Mouse (Mus musculus) lung, postnatal 0 days (tissue): ENCODE data around the gene Edem1.

Experiments
- CTCF ChIP-seq: IDR thresholded peaks from 2 replicates; pipeline ENCODE4 v1.5.1; 2016; ENCODE audit warnings: antibody characterized with exemption, mild to moderate bottlenecking
- EP300 ChIP-seq: IDR thresholded peaks from 2 replicates; pipeline ENCODE4 v1.6.1; 2016; ENCODE audit warnings: antibody characterized with exemption, mild to moderate bottlenecking, control low read depth

GRCm38 (mm10) chr6:108837958-108838357 lies 9.5 kb downstream of the Edem1 start:
- TF ChIP-seq CTCF (no peak), EP300 (no peak)
